Mouse (Mus musculus): ENCODE data around the gene Nkx1-2. TPM values are rescaled to one million over a fixed set of nuclear protein-coding genes. Genes with fewer than 3 reads are reported as not detected.
A peak's percentile ranks its signal among the peaks of the same experiment; 100 is the strongest.

Gene Nkx1-2
- polyA plus RNA-seq, 2 experiments, result 0.01 TPM; not detected in 1

DNA sequence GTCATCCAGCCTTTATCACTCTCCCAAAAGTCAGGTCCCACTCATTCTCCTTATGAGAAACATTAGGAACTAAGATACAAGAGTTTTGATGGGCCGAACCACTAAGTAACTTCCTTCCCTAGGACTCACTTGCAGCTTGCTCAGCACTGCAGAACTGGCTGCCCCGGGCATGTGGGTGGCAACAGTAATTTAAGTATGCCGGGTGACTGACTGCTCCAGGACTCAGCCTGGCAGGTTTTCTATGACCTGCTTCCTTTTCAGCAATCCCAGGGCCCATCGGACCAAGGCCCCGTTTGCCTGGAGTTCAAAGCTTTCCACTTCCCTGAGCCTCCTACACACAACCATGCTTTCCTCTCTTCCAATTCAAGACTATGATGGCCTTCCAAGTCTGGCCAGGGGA lies 42.9 kb downstream of the Nkx1-2 start:
- ATAC-seq (ENCODE audit: insufficient read depth), result no peak
- H3K4me1 ChIP-seq (replicated peaks; ENCODE audit: control insufficient read depth in 2 of 2, insufficient read depth in 2 of 2, low read length in 1 of 2), result peaks cover 12 to 17% of the 10 kb centered on the region in 2 experiments
- no peaks in the 10 kb centered on the region for H3K27me3 ChIP-seq (ENCODE audit: control insufficient read depth, insufficient read depth, low read length)
- DNase-seq (ENCODE audit: low read depth in 3 of 3, low spot score in 3 of 3), result no peak
- H3K9ac ChIP-seq (replicated peaks), result no peak overlapping the region
- no peak overlapping the region for H3K4me2 ChIP-seq (ENCODE audit: low read depth)
- TF ChIP-seq EP300 (IDR thresholded peaks at IDR 0.05; ENCODE audit: low read depth), result no peak
- TF ChIP-seq CTCF (IDR thresholded peaks at IDR 0.05; ENCODE audit: low read depth), result no peak
- H3K9me3 ChIP-seq (ENCODE audit: control insufficient read depth, low read length), result no peaks in the 10 kb centered on the region
- H3K36me3 ChIP-seq (replicated peaks; ENCODE audit: control insufficient read depth, insufficient read depth, low read depth), result peaks cover 33% of the 10 kb centered on the region
- H3K27ac ChIP-seq, result no peak overlapping the region
- H3K4me3 ChIP-seq (ENCODE audit: insufficient read depth in 1 of 2, low read depth in 2 of 2, low read length in 2 of 2), result no peak overlapping the region
- WGBS (ENCODE audit: insufficient replicate concordance), result 75% methylated on average over 5 of the region's 5 CpGs

GRCm38 (mm10) chr7:132555911-132556310 lies 43.5 kb downstream of the Nkx1-2 start:
- H3K27ac ChIP-seq, result no peak overlapping the region
- H3K4me2 ChIP-seq (ENCODE audit: low read depth), result no peak overlapping the region
- 44% methylated on average over 4 of the region's 4 CpGs for WGBS (ENCODE audit: insufficient replicate concordance)
- H3K9ac ChIP-seq (replicated peaks), result no peak overlapping the region
- no peaks in the 10 kb centered on the region for H3K9me3 ChIP-seq (ENCODE audit: control insufficient read depth, low read length)
- no peaks in the 10 kb centered on the region for H3K27me3 ChIP-seq (ENCODE audit: control insufficient read depth, insufficient read depth, low read length)
- peaks cover 27% of the 10 kb centered on the region for H3K36me3 ChIP-seq (replicated peaks; ENCODE audit: control insufficient read depth, insufficient read depth, low read depth)
- no peak for TF ChIP-seq EP300 (IDR thresholded peaks at IDR 0.05; ENCODE audit: low read depth)
- H3K4me3 ChIP-seq (ENCODE audit: insufficient read depth in 1 of 2, low read depth in 2 of 2, low read length in 2 of 2), result no peak overlapping the region
- DNase-seq (ENCODE audit: low read depth in 3 of 3, low spot score in 3 of 3) (no peak), ATAC-seq (ENCODE audit: insufficient read depth) (no peak)
- peaks cover 12 to 20% of the 10 kb centered on the region in 2 experiments for H3K4me1 ChIP-seq (replicated peaks; ENCODE audit: control insufficient read depth in 2 of 2, insufficient read depth in 2 of 2, low read length in 1 of 2)

DNA sequence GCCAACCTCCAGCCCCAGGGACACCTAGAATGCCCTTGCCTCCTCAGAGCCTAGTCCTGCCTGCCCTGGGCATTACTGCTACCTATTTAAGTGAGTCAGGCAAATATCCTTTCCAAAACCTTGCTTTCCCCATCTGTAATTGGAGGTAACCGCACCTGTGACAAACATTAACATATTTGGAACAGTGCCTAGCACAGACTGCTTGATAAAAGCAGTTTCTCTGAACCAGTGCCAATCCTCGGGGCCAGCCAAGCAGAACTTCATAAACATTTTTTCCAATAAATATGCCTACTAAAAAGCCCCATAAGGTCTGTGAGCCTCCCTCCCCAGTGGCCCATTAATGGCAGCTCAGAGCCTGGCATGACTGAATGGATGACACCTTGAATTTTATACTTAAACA lies 45.3 kb downstream of the Nkx1-2 start:
- no peak overlapping the region for H3K9ac ChIP-seq (replicated peaks)
- ATAC-seq (ENCODE audit: insufficient read depth) (no peak), DNase-seq (ENCODE audit: low read depth in 3 of 3, low spot score in 3 of 3) (no peak)
- peaks cover 14% of the 10 kb centered on the region for H3K36me3 ChIP-seq (replicated peaks; ENCODE audit: control insufficient read depth, insufficient read depth, low read depth)
- WGBS (ENCODE audit: insufficient replicate concordance), result 65% methylated on average over 2 of the region's 2 CpGs
- no peak overlapping the region for H3K4me2 ChIP-seq (ENCODE audit: low read depth)
- no peaks in the 10 kb centered on the region for H3K27me3 ChIP-seq (ENCODE audit: control insufficient read depth, insufficient read depth, low read length)
- H3K4me1 ChIP-seq (replicated peaks; ENCODE audit: control insufficient read depth in 2 of 2, insufficient read depth in 2 of 2, low read length in 1 of 2), result peaks cover 12 to 16% of the 10 kb centered on the region in 2 experiments
- H3K9me3 ChIP-seq (ENCODE audit: control insufficient read depth, low read length), result no peaks in the 10 kb centered on the region
- no peak overlapping the region for H3K4me3 ChIP-seq (ENCODE audit: insufficient read depth in 1 of 2, low read depth in 2 of 2, low read length in 2 of 2)
- no peak overlapping the region for H3K27ac ChIP-seq
- TF ChIP-seq CTCF (IDR thresholded peaks at IDR 0.05; ENCODE audit: low read depth), result no peak
- no peak for TF ChIP-seq EP300 (IDR thresholded peaks at IDR 0.05; ENCODE audit: low read depth)

GRCm38 (mm10) chr7:132551351-132552126 lies 47.9 kb downstream of the Nkx1-2 start:
- Histone ChIP-seq H3K36me3 (replicated peaks; ENCODE audit: control insufficient read depth, insufficient read depth, low read depth) (no peaks in the 10 kb centered on the region), H3K4me2 (ENCODE audit: low read depth) (peak overlapping the region; percentile 80), H3K4me3 (ENCODE audit: insufficient read depth in 1 of 2, low read depth in 2 of 2, low read length in 2 of 2) (peak overlapping the region; percentile 48 to 66), H3K4me1 (replicated peaks; ENCODE audit: control insufficient read depth in 2 of 2, insufficient read depth in 2 of 2, low read length in 1 of 2) (peaks cover 0 to 2% of the 10 kb centered on the region in 2 experiments; a peak in 2 of 4 replicates), H3K27me3 (ENCODE audit: control insufficient read depth, insufficient read depth, low read length) (no peaks in the 10 kb centered on the region), H3K9ac (replicated peaks) (peak overlapping the region; percentile 38), H3K27ac (no peak overlapping the region), H3K9me3 (ENCODE audit: control insufficient read depth, low read length) (no peaks in the 10 kb centered on the region)
- ATAC-seq (ENCODE audit: insufficient read depth) (peak; percentile 96), DNase-seq (ENCODE audit: low read depth in 3 of 3, low spot score in 3 of 3) (peak; percentile 72 to 82 (median 80))
- TF ChIP-seq CTCF (IDR thresholded peaks at IDR 0.05; ENCODE audit: low read depth) (peak; percentile 97), EP300 (IDR thresholded peaks at IDR 0.05; ENCODE audit: low read depth) (no peak)
- WGBS (ENCODE audit: insufficient replicate concordance), result 1% methylated on average over 27 of the region's 27 CpGs

DNA sequence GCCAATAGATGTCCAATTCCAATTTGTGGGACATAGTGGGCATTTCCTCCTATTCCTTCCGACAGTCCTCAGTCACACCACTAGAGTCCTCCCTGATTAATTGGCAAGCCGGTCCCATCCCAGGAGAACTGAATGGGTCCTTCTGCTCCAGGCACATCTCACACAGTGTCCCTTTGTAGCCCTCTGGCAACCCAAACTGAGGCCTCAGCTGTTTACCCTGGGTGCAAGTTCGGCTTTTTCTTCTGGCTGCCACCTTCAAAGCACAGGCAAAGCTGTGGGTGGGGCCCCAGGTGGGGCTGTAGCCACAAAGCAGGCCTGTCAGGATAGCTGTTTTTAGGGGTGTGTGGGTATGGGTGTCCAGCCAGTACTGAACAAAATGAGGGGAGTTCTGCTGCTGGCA lies 52.3 kb downstream of the Nkx1-2 start:
- peaks cover 0 to 2% of the 10 kb centered on the region in 2 experiments; a peak in 2 of 4 replicates for H3K4me1 ChIP-seq (replicated peaks; ENCODE audit: control insufficient read depth in 2 of 2, insufficient read depth in 2 of 2, low read length in 1 of 2)
- DNase-seq (ENCODE audit: low read depth in 3 of 3, low spot score in 3 of 3) (no peak), ATAC-seq (ENCODE audit: insufficient read depth) (no peak)
- no peaks in the 10 kb centered on the region for H3K9me3 ChIP-seq (ENCODE audit: control insufficient read depth, low read length)
- TF ChIP-seq EP300 (IDR thresholded peaks at IDR 0.05; ENCODE audit: low read depth) (no peak), CTCF (IDR thresholded peaks at IDR 0.05; ENCODE audit: low read depth) (no peak)
- H3K4me2 ChIP-seq (ENCODE audit: low read depth), result no peak overlapping the region
- H3K27ac ChIP-seq, result no peak overlapping the region
- H3K4me3 ChIP-seq (ENCODE audit: insufficient read depth in 1 of 2, low read depth in 2 of 2, low read length in 2 of 2), result no peak overlapping the region
- no peaks in the 10 kb centered on the region for H3K36me3 ChIP-seq (replicated peaks; ENCODE audit: control insufficient read depth, insufficient read depth, low read depth)
- no peaks in the 10 kb centered on the region for H3K27me3 ChIP-seq (ENCODE audit: control insufficient read depth, insufficient read depth, low read length)
- WGBS (ENCODE audit: insufficient replicate concordance), result 57% methylated on average over 3 of the region's 3 CpGs
- H3K9ac ChIP-seq (replicated peaks), result no peak overlapping the region

Other genes starting within 250 kb of the Nkx1-2 start
- gene Oat, start 23.2 kb downstream of the Nkx1-2 start, polyA plus RNA-seq (2012; rRNA removed), result 28.2 and 37.8 TPM in 2 replicates
- 70.6 and 79.6 TPM in 2 replicates for gene Oat, start 23.2 kb downstream of the Nkx1-2 start, polyA plus RNA-seq (2014; fragmentation: Nextera tagmentation; extraction: Ambion mirVana)
- 5.5 and 5.6 TPM in 2 replicates for gene Lhpp, start 11.0 kb upstream of the Nkx1-2 start, polyA plus RNA-seq (2012; rRNA removed)
- gene Lhpp, start 11.0 kb upstream of the Nkx1-2 start, polyA plus RNA-seq (2014; fragmentation: Nextera tagmentation; extraction: Ambion mirVana), result 6.0 and 6.3 TPM in 2 replicates
- 12.9 and 14.7 TPM in 2 replicates for gene Fam53b, start 214.2 kb upstream of the Nkx1-2 start, polyA plus RNA-seq (2012; rRNA removed)
- gene Fam53b, start 214.2 kb upstream of the Nkx1-2 start, polyA plus RNA-seq (2014; fragmentation: Nextera tagmentation; extraction: Ambion mirVana), result 20.0 and 22.2 TPM in 2 replicates

Data from liver, embryonic 14.5 days (tissue).